Mouse (Mus musculus) cerebellum, adult 18-20 months (tissue): ENCODE measurements at regions not wholly inside any gene's neighbourhood (a gene's known extent, or its start where the extent isn't known, plus 50 kb on each side); places are given as distances from the start of the nearest gene placed in this dataset.

Experiments
- DNase-seq, 2 experiments: peaks; one replicate each; pipeline ENCODE4 v3.0.0; 2021

GRCm38 (mm10) chr15:45453797-45454196 lies 5319.6 kb downstream of the 9330182O14Rik start:
- peak; percentile 88 to 91 for DNase-seq

DNA sequence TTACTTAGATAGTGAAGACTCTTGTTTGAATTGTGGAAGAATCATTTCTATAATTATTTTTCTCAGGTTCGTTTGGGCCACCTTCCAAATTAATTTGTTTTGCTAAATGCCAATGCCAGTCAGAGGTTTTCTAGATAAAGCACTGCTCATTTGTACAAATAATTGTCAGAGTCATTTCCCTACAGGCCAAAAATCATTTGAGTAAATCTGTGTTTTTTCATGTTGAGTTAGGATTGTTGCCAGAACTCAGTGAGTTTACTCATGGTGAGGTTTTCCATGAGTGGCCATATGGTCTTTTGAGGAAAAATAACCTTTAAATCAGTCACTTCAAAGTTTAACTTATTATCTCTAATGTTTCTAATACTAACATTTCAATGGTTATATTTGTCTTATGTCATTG lies 5336.3 kb downstream of the 9330182O14Rik start:
- no peak for DNase-seq

DNA sequence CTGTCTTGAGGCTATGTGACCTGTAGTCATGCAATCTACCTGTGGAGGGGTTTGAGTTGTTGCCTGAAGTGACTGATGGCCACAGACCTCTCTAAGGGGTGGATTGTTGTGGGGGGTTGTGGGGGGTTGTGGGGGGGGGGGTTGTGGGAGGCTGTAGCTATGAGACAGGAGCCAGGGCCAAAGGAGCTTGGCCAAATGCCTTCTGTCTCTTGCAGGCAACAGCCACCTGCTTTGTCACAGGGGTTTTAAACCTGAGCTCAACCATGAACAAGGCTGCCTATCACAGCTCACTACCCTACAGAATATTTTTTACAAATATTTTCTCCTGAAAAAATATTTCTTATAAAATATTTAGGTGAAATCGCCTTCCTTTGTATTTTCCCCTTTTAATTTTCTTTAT lies 5339.0 kb downstream of the 9330182O14Rik start:
- DNase-seq, result no peak

DNA sequence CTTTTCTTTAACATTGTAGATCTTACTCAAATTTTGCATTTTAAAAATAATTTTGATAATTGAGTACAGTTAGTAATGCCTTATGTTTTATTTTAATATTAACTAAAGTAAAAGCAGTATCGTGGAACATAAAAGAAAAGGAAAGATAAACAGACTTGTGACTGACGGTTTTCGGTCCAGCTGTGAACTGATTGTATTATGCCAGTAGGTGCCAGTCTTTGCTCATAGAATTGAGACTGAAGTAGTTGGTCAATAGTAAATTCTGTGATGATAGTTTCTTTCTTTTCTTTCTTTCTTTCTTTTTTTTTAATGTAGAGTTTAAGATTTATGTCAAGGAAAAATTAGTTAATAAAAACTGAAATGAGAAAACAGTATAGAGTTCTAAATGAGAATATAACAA lies 5376.1 kb downstream of the 9330182O14Rik start:
- DNase-seq, result no peak
